Mouse (Mus musculus) gastrocnemius, postnatal 25 days (tissue): ENCODE measurements around the gene Kcnh4. TPM values are rescaled to one million over a fixed set of nuclear protein-coding genes. Genes with fewer than 3 reads are reported as not detected.

Source experiments
- DNase-seq: peaks from one replicate; pipeline ENCODE4 v3.0.0; 2022
- total RNA-seq, 2 experiments: library from RNA; stranded (reverse); gene quantifications; 1 replicate in 1 of 2; 2 replicates in 1 of 2; pipeline ENCODE4 v1.2.3; 2021

The Kcnh4 gene
- total RNA-seq, 2 experiments from 2014 or later, result not detected

DNA sequence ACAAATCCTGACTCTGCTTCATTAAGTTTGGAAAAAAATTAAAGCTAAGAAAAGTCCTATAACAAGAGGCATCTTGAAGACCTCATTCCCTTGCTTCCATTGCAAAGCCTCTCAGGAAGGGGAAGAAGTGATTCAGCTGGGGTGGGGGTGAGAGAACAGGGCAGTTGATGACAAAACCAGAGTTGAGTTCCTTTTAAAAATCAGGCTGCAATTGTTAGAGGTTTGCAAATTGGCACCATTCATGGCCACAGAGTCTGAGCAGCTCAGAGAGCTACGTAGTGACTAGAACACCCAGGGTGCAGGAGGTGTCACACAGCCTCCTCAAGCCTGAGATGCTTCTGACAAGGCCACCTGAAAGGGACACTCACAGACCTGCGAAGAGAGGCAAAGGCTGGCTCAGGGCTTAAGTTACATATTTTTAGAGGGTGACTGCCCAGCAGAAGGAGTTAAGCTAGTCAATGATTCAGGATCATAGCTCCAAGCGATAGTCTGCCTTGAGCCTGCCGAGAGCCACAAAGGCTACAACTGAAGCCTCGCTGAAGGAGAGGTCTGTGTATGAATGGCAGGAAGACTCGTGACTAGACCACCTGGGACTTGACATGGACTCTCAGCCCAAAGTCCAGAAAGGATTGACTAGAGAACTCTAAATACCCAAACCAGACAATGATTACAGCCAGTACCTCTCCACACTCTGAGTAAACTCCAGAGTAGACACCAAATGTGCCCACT is 29.1 kb downstream of the Kcnh4 start:
- DNase-seq, result no peak

DNA sequence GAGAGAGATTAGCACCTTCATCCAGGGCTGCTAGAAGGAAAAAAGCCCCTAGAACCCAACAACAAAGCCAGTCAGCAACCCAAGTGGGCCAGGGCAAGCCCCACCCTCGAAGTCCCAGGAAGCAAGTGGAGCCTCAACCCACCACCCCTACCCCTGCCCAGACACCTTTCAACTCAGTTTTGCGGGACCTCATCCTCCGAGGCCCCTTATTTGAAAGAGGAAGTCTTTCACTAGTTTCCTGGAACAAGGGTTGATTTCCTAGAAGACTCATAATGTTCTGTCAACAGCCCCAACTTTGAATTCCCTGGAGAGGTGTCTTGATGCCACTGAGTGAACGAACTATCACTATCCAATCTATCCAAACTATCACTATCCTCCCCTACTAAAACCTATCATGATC is 29.8 kb downstream of the Kcnh4 start:
- DNase-seq, result no peak

DNA sequence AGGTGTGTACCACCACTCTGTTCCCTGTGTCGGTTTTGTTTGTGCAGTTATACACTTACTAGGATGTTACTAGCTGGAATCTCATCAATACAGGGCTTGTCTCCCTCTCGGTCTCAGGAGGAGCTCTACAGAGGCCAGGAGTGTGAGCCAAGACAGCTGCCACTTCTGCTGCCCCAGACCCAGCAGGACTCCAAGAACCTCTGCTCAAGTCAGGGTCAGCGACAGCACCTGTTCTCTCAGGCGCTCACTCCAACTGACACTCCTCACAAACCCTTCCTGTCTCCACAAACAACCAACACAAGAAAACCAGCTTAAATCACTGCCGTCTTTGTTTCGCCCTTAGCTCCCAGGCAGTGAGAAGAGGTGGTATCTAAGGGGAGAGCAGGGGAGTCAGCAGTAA is 31.1 kb downstream of the Kcnh4 start:
- DNase-seq, result peak; percentile 44

DNA sequence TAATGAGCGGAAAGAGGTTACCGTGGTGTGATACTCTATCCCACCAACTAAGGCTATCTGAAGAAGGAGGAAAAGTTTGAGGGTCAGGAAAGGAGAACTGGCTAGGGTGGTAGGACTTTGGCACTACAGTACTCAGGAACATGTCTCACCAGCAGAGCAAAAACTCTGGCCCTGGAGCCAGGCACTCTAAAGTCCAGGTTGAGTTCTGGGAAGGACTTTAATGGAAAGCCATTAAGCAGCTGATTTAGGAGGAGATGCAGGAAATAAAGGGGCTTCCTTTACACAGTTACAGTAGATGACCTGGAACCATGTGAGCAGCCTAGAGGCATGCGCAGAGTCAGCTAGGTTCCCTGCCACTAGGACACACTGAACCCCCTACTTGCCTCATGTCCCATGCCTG is 32.5 kb downstream of the Kcnh4 start:
- no peak for DNase-seq

DNA sequence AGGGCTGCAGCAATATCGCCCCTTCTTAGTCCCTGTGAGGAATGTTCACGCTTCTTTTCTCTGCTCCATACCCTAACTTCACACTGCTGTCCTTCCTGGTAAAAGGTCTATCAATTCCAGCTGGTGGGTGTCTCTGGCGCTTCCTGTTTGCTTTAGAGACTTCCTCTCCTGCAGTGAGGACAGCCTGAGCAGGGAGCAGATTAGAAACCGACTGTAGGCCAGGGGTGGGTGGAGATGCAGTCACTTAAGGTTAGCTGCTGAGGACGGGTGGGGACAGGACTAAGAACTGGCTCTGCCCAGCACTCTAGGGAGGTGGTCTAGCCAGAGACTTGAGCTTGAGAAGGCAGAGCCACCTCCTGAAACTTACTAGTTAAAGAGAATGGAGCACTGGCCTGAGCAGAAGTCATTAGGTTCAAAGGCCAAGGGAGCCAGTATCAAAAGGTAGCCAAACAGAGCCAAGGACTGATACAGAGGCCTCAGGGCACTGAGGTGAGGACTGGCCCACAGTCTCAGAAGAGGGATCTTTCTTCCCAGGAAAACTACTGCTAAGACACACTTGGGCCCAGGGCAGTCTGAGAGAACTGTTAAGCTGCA is 34.7 kb downstream of the Kcnh4 start:
- peak; percentile 49 for DNase-seq

DNA sequence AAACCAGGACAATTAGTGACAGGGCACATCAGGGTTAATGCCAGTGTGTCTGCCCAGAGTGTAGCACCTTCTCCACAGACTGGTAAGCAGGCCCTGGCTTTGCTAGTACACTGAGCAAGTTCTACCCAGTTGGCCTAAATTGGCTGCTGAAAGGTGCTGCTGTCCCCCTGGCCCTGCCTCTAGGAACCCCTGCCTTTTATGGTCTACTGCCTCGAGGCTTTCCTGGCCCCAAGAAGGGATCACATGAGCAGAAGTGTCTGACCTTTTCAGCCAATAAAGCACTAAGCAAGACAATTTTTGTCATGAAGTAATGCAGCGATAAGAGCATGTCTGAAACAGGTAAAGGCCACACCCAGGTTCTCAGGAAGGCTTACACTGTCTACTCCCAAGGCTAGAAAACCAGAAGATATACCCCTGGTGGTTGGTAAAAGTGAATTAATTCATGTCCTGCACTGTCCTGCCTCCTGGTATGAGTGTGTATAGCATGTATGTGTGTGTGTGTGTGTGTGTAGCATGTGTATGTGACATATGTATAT is 37.2 kb downstream of the Kcnh4 start:
- DNase-seq, result no peak

DNA sequence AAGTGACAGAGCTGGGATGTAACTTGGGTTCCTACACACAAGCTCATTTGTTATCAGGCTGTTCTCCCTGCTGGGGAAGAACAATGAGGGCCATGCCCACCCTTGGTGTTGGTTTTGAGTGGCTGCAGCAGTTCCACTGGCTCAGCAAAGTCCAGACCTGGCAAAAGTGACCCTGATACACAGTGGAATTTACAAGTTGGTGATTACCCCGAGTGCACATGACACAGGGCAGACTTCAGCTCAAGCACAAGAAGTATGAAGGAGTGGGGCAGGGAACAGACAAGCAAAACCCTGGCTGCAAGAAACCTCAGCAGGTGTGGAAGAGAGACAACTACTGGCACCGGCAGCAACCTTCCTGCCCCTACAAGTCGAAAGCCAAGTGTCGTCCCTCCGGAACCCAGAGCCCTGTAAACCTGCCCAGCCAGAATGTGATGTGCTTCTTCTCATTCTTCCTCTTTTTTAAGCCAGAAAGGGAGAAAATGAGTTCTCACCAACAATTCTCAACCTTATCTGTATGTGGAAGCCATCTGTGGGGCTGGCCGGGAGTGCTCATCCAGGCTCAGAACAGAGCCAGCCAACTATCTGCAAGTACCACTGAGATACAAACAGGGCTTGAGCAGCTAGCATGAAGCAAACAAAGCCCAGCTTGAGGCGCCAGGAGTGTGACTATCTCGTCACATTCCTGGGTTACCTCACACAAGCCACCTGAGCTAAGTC is 37.8 kb downstream of the Kcnh4 start:
- DNase-seq, result no peak

DNA sequence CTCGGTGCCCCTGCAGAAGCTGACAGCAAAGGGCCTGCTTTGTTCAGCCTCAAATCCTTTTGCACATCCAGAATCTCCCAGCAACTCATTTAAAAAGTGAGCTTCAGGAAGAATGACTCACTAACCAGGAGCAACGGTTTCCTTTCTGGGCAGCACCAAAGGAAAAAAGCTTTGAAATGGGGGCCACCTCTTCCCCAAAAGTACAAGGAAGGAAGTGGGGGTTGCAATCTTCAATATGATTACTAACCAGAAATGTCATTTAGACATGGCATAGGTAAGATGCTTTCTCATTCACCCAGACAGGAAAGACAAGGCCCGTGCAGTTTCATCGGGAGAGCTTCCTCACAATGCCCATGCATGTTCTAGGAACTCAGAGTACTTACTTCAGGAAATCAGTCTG is 38.5 kb downstream of the Kcnh4 start:
- no peak for DNase-seq

DNA sequence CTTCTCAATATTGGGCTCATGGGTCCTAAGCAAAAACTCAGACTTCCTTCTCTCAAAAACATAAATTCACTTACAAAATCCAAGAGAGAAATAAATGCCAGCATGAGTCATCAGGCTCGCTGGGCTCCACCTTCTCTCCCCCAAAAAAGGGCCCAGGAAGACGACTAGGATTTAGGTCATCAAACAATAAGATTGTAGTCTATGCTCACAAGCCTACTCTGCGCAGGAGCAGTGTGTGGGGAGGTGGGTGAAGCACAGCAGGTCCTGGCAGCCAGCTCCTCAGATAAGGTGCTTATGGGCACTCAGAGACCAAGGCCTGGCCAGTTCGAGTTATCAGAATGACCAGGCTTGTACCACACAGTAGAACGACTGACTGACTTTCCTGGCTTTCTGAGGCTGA is 39.4 kb downstream of the Kcnh4 start:
- DNase-seq, result no peak

DNA sequence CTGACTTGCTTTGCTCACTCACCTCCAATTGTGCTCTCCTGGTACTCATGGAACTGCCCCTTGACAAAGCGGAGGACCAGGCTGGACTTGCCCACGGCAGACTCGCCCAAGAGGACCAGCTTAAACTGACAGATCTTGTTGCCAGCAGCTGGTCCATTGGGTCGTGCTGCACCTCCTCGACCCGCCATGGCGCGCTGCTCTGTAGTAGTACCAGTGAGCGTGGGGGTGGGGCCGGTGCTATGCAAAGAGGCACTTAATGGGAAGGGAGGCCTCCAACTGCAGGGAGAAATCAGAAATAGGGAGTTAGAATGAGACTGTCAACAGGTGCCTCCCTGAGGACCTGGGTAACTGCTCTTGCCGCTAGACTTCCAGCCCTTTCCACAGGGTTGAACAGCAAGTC is 39.8 kb downstream of the Kcnh4 start:
- no peak for DNase-seq

DNA sequence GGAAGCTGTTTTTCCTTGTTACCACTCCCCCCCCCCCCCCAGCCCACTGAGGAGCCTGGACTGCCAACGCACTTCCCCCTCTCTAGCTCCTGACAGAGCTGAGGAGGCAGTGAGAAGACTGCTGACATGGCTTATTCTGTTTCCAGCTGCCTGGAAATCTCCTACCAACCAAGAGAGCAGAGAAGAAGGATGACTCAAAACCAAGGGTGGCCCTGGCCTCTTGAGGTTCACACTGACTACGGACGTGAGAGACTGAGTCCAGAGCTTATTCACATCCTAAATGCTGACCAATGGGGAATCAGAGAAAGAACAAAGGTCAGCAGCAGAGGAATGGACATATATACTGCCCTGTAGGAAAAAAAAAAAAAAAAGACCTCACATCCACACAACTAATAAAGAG is 40.4 kb downstream of the Kcnh4 start:
- DNase-seq, result no peak

DNA sequence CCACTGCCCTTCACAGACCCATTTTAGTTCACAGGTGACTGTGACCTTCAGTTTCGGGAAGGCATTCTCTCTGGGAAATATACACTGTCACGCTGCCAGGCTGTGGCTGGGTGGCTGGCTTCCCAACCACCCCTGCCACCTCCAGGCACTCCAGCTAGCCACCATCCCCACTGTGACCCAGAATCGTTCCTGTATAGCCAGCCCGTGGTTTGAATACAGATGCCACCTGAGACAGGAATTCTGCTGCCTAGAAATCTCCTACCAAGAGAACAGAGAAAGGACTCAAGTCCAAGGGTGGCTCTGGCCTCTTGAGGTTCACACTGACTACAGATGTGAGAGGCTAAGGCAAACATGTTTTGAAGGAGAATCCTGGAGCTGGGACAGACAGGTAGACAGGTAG is 40.9 kb downstream of the Kcnh4 start:
- DNase-seq, result no peak

DNA sequence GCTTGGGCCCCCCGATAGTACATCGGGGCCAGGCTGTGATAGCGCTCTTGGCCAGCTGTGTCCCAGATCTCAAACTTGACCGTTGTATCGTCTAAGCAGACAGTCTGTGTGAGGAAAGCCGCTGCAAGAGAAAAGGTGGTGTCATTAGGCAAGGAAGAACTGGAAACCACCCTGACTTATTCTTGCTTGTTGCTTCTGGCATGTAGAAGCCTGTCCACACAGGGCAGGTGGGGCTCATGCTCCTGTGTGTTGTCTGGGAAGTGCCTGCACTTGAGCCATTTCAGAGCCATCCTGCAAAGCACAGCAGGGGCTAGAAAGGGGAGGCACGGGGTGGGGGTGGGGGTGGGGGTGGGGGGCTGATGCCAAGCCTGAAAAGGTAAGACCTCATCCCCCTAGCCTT is 41.3 kb downstream of the Kcnh4 start:
- no peak for DNase-seq

DNA sequence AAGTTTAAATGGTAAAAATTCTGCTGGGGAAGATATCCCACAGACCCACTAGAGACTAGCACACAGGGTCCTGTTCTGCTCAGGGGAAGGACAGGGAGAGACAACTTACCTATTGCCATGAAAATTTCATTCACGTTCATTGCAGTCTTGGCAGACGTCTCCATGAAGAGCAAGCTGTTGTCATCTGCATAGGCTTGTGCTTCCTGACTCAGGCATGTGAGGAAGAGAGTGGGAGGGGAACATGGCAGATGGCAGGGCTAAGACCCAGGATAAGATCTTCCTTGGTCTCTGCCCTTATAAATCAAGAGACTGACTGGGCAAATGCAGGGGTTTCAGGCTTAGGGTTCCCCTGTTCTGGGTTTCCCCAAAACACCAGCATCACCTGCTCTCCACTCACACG is 43.1 kb downstream of the Kcnh4 start:
- DNase-seq, result no peak

DNA sequence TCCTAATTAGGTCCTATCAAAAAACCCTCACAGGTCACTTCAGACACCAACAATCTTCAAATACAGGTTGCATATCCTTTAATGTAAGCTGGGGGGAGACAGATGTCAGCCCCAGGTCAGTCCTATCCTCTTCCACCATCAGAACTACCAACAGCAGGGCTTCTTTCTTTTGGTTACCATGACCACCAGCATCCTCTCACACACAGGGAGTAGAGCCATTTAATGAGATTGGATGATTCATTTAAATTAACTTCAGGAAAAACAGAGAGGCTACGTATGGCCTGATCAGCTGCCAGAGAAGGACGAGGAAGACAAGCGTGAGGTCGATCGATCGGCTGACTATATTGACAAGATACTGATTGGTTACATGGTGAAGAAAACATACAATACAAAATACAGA is 44.8 kb downstream of the Kcnh4 start:
- DNase-seq, result no peak

DNA sequence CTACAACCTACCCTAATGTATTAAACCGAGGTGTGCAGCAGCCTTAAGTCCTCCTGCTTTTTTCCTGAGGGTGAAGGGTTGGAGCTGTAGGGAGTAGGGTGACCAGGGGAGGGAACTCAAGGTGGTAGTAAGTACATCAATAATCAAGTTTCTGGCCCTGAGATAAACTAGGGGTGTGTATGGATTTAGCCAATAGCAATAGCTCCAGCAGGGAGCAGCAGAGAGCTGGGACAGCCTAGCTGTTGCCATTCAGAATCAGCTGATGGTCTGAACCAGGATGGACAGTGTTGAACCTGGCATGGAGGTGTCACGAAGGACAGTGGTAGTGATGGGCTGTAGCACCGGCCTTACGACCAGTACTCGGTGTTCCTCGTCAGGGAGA is 45.2 kb downstream of the Kcnh4 start:
- DNase-seq, result peak; percentile 64

DNA sequence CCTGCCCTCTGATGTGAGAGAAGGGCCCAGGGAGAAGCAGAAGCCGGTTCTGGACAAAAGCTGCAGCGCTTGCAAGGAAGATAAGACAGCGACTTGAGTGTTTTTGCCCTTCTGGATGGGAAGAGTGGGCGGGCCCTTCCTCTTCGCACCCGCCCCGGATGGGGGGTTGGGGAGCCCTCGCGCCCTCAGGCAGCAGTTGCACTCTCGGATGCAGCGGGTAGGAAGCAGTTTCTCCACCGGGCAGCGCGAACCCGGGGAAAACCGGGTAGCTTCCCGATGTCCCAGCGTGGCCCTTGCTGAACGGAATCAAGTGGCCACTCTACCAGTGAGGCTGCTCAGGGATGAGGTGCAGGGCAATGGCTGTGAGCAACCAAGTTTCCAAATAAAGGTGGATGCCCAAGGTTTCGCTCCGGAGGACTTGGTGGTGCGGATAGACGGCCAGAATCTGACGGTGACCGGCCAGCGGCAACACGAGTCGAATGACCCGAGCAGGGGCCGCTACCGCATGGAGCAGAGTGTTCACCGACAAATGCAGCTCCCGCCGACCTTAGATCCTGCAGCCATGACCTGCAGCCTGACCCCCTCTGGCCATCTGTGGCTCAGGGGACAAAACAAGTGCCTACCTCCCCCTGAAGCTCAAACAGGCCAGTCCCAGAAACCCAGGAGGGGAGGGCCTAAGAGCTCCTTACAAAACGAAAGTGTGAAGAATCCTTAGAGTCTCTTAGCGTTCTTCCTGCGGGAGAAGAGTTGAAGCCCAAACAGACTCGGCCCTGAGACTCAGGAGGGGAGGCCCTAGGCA is 45.8 kb downstream of the Kcnh4 start, which contains the start of gene Hspb9:
Hspb9 (plus strand) TSS at position 116 of the 799 bp plus-strand sequence.
- DNase-seq, result peak; percentile 69

DNA sequence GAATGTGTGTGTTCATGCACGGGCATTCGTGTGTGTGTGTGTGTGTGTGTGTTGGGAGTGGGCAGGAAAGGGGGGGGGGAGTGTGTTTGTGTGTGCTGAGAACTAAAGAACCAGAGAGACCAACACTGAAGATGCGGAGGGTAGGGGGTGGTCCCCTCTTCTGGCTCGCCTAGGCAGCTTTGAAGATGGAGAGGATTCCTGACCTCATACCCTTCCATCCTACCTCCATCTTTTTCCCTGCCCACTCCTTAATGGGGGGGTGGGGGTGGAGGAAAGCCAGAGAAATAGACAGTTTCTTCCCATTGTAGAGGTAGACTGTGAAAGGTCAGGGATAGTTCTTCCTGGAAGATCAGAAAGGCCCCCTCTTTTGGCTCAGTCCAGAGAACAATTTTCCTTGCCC is 46.6 kb downstream of the Kcnh4 start:
- no peak for DNase-seq

DNA sequence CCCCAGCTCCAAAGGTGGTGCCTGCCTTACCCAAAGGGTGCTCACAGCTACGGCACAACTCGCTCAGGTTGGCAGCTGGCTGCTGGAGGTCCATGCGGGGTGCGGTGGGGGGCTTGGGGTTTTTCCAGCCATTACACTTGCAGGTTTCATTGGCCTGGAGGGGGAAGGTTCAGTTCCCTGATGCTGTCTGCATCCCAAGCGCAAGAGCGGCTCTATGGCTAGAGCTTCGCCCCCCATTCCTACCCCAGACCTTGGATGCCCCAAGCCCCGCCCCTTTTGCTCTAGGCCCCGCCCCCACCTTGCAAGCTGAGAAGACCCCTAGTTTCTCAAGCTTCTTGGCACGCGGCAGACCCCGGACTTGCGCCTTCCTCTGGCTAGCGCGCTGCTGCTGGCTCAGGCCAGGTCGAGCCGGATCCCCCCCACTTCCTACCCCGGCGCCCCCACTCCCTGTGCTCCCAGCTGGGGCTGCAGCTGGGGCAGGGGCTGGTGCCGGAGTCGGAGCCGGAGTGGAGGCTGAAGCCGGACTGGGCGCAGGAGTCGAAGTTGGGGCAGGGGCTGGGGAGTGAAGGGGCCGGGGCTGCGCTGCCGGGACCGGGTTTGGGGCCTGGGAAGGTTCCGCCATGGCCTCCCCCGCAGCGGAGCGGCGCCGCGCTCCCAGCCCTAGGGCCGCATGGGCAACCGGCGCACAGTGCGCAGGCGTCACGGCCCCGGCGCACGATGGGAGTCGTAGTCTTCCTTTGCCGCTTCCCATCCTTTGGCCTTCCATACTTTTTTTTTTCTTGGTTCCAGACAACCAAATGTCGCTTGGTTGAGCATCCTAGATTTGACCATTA is 47.7 kb downstream of the Kcnh4 start, which contains the start of gene Kat2a:
Kat2a (minus strand) TSS at position 683 of the 833 bp plus-strand sequence.
- peak; percentile 80 for DNase-seq

DNA sequence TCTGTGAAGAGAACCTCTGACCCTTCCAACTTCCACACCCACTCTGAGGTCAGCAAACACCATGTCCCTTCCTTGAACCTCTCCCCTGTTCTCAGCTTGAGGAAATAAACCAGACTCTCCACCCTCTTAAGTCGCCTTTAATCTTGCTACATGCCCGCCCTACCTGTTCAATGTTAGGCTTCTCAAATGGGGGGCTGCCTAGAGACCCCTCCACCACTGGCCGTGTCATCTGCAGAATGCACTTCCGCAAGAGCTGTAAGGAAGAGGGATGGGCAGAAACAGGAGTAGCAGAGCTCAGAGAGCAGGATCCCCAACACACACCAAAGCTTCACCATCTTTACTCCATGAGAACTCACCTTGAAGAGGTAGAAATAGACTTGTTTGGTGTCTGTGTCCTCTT is 48.8 kb downstream of the Kcnh4 start:
- no peak for DNase-seq

DNA sequence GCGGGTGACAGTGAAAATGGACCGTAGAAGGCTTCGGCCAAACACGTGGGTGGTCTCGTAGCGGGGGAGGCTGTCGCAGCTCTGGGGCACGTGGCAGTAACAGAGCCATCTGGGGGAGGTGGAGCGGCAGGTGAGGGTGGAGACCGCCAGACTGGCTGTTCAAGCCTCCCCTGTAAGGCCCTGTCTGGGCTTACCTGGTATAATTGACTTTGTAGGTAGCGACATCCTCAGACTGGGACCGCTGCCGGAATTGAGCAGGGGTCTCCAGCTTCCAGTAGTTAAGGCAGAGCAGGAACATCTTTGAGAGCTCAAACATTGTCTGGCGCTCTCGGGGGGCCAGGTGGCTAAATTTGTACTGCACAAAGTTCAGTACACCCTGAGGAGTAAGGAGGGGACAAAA is 49.2 kb downstream of the Kcnh4 start:
- DNase-seq, result no peak
